Mouse (Mus musculus): ENCODE data around the gene Apba1.
A peak's percentile ranks its signal among the peaks of the same experiment; 100 is the strongest.

The Apba1 gene

GRCm38 (mm10) chr19:23758554-23759321, at the start of gene Apba1:
Gene Apba1, plus strand, starts transcription at chr19:23758887.
- DNase-seq (ENCODE audit: low spot score in 2 of 2) = peak; percentile 51 to 70

GRCm38 (mm10) chr19:23746506-23746905, 12.2 kb upstream of the Apba1 start:
- DNase-seq (ENCODE audit: low spot score in 2 of 2) = no peak

GRCm38 (mm10) chr19:23757011-23757410, 1.7 kb upstream of the Apba1 start:
- no peak for DNase-seq (ENCODE audit: low spot score in 2 of 2)

GRCm38 (mm10) chr19:23757961-23758553, 630 bp upstream of the Apba1 start:
- peak; percentile 84 to 96 for DNase-seq (ENCODE audit: low spot score in 2 of 2)

DNA sequence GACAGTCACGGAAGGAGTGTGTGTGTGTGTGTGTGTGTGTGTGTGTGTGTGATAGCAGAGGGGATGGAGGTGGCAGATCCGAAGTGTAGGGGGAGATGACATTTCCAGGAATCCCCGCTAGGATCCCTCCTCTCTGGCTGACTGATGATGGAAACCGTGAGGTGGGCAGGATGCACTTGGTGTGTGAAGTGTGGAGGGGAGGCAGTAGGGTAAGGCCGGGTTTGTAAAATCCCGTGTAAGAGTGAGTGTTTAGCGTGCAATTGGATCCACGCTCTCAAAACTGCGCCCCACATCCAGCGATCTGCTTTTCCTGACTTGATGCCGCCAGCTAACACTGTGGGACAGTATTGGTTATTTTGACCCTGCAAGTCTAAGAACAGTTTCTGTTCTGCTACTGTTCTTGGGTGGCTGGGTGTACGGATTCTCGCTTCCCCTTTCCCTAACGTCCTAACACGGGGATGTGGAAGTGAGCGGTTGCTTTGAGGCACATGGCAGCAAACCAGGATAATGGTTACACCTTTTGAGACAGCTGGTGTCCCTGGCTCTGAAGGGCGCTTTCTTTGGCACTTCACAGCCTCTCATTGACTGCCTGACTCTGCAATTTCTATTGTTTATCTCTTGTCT, 747 bp downstream of the Apba1 start:
- DNase-seq (ENCODE audit: low spot score in 2 of 2) = no peak

DNA sequence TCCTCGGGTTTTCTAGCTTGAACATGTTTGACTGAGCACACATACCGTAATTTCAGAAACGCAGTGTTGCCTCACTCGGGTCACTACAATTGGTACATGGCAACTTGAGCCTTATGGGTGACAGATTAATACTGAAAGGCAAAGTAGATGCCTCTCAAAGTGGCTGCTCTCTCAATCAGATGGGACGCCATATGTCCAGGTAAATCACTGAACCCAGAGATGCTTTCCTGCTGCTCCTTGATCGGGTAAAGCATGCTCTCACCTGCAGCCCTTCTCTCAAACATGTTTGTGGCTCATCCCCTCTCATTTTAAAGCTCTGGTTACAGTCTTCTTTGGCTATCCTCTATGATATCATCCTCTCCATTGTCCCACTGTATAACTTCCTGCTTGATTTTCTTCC, 4.7 kb downstream of the Apba1 start:
- no peak for DNase-seq (ENCODE audit: low spot score in 2 of 2)

DNA sequence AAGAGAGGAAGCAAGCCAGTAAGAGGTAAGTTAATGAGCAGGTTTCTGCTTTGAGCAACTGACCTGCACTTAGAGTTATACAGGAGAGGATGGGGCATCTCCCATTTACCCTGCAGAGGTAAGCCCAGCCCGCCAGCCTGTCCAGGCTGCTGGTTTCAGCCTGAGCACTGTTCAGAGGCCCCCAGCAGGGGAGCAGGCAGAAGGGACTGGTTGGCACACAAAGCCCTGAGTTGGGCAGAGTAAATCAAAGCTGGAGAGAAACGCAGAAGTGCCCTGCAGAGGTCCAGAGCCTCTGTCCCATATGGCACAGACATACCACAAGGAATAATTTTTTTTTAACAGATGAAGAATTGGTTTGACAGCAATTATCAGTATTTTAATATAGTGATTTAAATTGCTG, 5.4 kb downstream of the Apba1 start:
- DNase-seq (ENCODE audit: low spot score in 2 of 2) = no peak

DNA sequence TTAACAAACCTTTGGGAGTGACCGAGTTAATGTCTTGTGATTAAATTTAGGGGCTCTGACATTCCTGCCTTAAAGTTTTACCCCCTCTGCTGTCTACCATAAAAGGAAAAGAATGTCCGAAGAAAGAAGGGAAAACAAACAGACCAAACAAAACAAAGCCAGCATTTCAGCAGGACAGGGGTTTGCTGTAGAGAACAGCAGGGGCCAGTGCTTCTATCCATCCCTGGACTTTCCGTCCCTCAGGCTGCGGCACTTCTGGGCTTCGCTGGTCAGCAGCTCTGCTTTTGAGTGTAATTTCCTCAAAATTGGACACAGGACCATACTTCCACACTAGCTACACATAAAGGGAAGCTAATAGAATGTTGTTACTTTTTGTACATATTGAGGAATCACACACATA, 10.2 kb downstream of the Apba1 start:
- no peak for DNase-seq (ENCODE audit: low spot score in 2 of 2)

- DNase-seq (ENCODE audit: low spot score in 2 of 2) = no peak
Observed at GRCm38 (mm10) chr19:23770494-23771423, 12.1 kb downstream of the Apba1 start.

GRCm38 (mm10) chr19:23771971-23772370, 13.3 kb downstream of the Apba1 start:
- no peak for DNase-seq (ENCODE audit: low spot score in 2 of 2)

DNA sequence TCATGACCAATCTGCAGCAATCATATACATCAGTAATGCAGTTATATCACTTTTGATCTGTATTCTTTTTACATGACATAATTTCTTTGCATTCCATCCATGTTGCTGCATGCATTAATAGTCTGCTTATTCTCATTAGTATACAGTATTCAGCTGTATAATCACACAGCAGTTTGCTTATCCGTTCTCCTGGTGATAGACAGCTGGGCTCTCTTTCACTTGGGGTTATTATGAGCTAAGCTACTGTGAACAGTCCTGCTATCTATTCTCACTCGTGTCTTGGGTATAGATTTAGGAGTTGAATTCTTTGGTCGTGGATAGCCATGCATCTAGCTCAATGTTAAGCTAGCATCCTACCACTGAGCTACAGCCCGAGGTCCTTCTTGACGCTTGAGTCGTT, 16.7 kb downstream of the Apba1 start:
- DNase-seq (ENCODE audit: low spot score in 2 of 2) = no peak

GRCm38 (mm10) chr19:23779130-23779529, 20.4 kb downstream of the Apba1 start:
- no peak for DNase-seq (ENCODE audit: low spot score in 2 of 2)

GRCm38 (mm10) chr19:23780105-23780504, 21.4 kb downstream of the Apba1 start:
- no peak for DNase-seq (ENCODE audit: low spot score in 2 of 2)

DNA sequence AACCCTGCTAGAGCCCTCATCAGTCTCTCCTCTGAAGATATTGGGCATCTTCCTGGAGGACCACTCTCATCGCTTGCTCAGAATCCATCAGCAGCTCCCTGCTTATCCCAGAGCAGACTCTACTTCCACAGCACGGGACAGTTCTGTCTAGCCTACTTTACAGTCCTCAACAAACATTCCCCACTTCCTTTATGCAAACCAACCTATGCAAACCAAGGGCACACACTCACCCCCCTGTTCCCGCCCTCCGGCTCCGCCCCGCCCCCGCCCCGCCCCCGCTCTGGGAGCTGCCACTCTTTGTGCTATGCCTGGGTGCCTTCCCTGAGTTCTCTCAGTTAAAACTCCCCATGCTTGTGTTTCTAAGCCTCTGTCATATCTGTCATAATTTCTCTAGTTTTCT, 23.3 kb downstream of the Apba1 start:
- no peak for DNase-seq (ENCODE audit: low spot score in 2 of 2)

DNA sequence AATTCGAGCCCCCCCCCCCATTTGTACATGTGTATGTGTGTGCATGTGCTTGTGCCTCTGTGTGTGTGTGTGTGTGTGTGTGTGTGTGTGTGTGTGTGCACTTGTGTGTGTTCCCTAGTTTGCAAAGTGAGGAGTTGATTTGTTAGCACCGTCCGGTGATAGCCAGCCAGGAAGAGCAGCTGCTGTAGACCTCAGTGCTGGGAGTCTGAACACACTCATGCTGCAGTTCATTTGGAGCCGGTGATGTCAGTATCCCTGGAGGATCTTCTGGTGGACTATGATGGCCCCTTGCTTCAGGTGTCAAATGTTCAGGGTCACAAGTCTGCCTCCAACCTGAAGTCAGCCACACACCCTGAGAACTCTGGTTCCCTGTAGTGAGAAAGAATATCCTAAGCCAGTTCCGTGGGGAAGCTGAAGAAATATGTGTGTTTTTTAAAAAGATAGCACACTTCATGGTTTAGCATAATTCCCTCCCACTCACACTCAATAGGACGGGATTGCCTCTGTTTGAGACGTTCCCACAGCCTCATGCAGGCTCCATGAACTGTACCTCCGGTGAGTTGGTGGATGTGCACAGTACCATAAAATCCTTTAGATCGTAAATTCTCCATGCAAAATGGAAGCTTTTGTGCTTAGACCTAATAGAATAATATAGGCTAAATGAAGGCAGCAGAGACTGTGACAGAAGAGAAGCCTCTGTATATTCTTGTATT, 29.9 kb downstream of the Apba1 start:
- no peak for DNase-seq (ENCODE audit: low spot score in 2 of 2)

- no peak for DNase-seq (ENCODE audit: low spot score in 2 of 2)
Observed at GRCm38 (mm10) chr19:23791704-23792103, 33.0 kb downstream of the Apba1 start.

GRCm38 (mm10) chr19:23792559-23792958, 33.9 kb downstream of the Apba1 start:
- DNase-seq (ENCODE audit: low spot score in 2 of 2) = no peak

DNA sequence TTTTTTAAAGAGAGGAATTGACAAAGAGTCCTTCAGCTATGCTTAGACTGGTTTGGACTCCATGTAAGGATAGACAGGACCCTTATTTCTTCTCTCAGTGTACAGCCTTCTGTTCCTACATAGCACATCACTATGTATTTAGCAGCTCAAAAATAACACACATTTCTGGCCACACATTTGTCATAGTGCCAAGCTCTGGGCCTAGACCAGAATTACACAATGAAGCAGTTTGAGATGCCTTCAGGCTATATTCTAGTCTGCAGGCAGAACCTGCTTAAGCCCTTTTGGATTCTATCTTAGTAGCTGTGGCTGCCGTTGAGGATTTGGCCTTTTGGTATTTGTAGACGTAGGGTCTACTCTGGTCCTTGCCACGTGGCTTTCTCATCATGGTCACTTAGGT, 35.8 kb downstream of the Apba1 start:
- DNase-seq (ENCODE audit: low spot score in 2 of 2) = no peak

DNA sequence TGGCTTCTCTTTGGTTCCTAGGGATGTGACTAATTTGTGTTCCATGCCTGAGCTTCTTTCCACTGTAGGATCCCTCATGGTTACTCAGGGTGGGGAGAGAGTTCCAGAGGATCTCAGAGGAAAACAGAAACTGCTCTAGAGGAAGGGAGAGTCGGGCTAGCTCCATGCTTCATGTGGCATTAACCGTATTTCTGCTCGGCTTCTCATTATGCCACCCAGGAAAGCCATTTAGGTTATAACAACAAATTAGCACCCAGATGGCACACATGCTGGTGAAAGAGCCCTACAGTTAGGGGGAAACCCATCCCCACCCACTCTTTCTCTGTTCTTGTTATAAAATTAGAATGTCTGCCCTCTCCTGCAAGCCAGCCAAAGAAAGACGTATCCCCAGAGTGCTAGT, 36.5 kb downstream of the Apba1 start:
- DNase-seq (ENCODE audit: low spot score in 2 of 2) = no peak

- DNase-seq (ENCODE audit: low spot score in 2 of 2) = peak in 1 of 2 experiments; percentile 14
Observed at GRCm38 (mm10) chr19:23801174-23801573, 42.5 kb downstream of the Apba1 start.

DNA sequence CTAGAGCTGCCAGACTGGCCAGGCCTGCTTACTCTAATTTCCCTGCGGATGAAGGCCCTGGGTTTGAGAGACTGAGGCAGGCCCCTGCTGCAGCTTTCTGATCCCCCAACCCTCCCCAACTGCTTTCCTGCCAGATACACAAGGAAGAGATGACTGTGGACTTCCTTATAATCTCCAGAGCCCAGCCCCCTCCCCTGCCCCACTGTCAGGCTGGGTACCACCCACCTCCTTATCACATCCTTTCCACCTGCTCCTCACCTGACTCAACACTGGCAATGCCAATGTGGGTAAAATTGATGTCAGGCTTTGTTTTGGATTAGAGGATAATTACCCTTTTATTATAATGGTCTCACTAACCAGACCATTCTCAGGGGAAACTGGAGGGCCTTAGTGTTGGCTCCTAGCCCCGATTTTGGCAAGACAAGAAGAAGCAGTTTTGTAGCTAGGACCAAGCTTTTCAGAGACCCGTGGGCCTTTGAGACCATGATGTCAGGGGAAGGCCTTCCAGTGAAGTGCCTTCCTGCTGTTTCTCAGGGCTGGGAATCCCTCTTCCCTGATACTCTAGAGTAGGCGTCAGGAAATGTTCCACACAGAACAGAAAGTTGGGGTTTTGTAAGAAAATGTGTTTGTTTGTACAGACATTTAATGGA, 44.7 kb downstream of the Apba1 start:
- no peak for DNase-seq (ENCODE audit: low spot score in 2 of 2)
